Mouse (Mus musculus): Measurements from ENCODE around the gene Fam161a.

GRCm38 (mm10) chr11:22979221-22979620, 28.1 kb upstream of the Fam161a start:
- TF ChIP-seq CTCF (IDR thresholded peaks at IDR 0.05; ENCODE audit: extremely low read depth, insufficient read depth, insufficient read length, insufficient replicate concordance) (no peak), POLR2A (IDR thresholded peaks at IDR 0.05; ENCODE audit: low read depth, low read length) (no peak)

Data from spleen, adult 2 months (tissue).